Mouse (Mus musculus): ENCODE measurements around the gene Zfp654. TPM values are rescaled to one million over a fixed set of nuclear protein-coding genes. Genes with fewer than 3 reads are reported as not detected.

Zfp654 gene
- polyA plus RNA-seq (2015; fragmentation: Nextera tagmentation; extraction: Ambion mirVana), result 2.4 and 2.6 TPM in 2 replicates

DNA sequence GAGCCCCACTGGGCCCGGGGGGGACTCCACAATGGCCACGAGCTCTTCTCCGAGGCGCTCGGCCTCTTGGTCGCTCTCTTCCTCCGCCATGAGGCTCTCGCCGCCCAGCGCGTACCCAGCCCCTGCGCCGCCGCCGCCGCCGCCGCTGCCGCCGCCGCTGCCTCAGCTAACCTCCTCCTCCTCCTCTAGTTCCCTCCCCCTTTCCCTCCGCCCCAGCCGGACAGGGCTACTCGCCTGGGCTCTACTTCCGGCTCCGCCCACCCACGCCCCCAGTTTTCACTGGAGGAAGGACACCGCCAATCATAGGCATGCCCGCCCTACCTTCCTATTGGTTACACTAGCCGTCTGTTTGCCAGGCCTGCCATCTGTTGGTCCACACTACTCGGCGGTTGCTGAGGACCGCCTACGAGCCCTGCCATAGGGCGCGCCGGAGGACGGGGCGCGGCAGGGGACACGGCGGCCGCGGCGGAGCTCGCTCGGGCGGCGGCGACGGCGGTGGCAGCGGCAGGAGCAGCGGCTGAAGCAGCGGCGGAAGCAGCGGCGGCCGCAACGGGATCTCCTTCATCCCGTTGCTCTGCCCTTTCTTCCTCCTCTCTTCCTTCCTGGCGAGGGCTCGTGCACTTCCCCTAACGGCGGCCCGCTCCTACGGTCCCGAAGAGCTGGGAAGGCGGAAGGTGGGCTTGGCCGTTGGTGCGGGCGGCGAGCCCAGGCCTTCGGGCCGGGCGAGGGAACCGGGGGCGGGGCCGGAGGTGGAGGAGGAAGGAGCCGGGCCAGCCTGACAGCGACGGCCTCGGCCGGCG is at the start of gene Zfp654, which contains the start of gene Cggbp1:
Gene Zfp654 (minus strand): TSS at position 90 of the 800 bp plus-strand sequence.
Gene Cggbp1 (plus strand): TSS at position 434 of the 800 bp plus-strand sequence.
- peak; percentile 100 for DNase-seq (ENCODE audit: low spot score)
- Histone ChIP-seq H3K9me3 (ENCODE audit: control insufficient read depth, low read length) (no peaks in the 10 kb centered on the region), H3K36me3 (ENCODE audit: control insufficient read depth, insufficient read depth, low read length) (peaks cover 6% of the 10 kb centered on the region), H3K27ac (replicated peaks) (peak within 1 kb of the TSS; percentile 97), H3K9ac (ENCODE audit: low read length) (peak within 1 kb of the TSS; percentile 94), H3K4me1 (replicated peaks; ENCODE audit: control insufficient read depth, insufficient read depth) (no peaks in the 10 kb centered on the region; the same call in 1 of the 2 replicates), H3K4me2 (replicated peaks; ENCODE audit: low read depth) (peak within 1 kb of the TSS; percentile 95), H3K4me3 (ENCODE audit: low read depth, low read length) (peak within 1 kb of the TSS; percentile 95), H3K27me3 (ENCODE audit: control insufficient read depth, insufficient read depth, low read length) (no peaks in the 10 kb centered on the region)
- peak; percentile 100 for ATAC-seq (ENCODE audit: low FRiP score, low TSS enrichment)
- no peak for TF ChIP-seq EP300 (optimal IDR thresholded peaks at IDR 0.05)
- peak; percentile 12; the same call in 1 of the 2 replicates for TF ChIP-seq CTCF (IDR thresholded peaks at IDR 0.05; ENCODE audit: low read depth)
- WGBS, result under 1% methylated on average over 57 of the region's 85 CpGs

DNA sequence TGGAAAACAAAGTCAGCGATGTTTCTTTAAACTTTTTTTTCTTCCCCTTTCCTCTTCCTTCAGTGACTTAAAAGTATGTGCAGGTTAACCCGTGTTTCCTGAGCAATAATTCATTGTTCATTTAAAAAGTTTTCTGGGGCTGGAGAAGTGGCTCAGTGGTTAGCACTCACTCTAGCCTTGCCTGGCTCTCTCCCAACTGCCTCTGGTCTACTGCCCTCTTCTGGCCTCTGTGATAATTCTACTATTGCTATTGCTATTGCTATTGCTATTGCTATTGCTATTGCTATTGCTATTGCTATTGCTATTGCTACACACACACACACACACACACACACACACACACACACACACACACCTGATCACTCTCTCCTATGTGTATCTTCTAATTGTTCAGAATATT is 47.6 kb upstream of the Zfp654 start:
- no peaks in the 10 kb centered on the region for H3K9me3 ChIP-seq (ENCODE audit: control insufficient read depth, low read length)
- no peak for DNase-seq (ENCODE audit: low spot score)
- TF ChIP-seq EP300 (optimal IDR thresholded peaks at IDR 0.05), result no peak
- TF ChIP-seq CTCF (IDR thresholded peaks at IDR 0.05; ENCODE audit: low read depth), result peak; percentile 61

DNA sequence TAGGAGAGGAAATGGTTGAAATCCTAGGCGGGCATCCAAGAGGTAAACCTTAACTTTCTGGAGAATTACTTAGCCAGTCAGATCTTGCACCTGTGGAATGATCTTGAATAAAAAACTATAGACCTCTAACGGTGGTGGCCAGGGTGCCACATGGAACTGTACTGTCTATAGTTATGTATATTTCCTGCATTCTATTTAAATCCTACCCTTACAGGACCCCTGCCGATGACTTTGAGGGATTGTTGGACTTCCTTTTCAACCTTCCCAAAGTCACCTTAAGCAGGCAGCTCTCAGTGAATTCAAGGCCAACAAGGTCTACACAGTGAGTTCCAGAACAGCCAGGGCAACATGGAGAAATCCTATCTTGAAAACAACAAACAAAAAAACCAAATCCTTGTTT is 38.0 kb upstream of the Zfp654 start:
- TF ChIP-seq CTCF (IDR thresholded peaks at IDR 0.05; ENCODE audit: low read depth) (no peak), EP300 (optimal IDR thresholded peaks at IDR 0.05) (no peak)
- H3K27me3 ChIP-seq (ENCODE audit: control insufficient read depth, insufficient read depth, low read length), result no peaks in the 10 kb centered on the region
- no peaks in the 10 kb centered on the region for H3K9me3 ChIP-seq (ENCODE audit: control insufficient read depth, low read length)
- no peak overlapping the region for H3K27ac ChIP-seq (replicated peaks)
- no peak overlapping the region for H3K9ac ChIP-seq (ENCODE audit: low read length)
- ATAC-seq (ENCODE audit: low FRiP score, low TSS enrichment) (no peak), DNase-seq (ENCODE audit: low spot score) (no peak)
- H3K36me3 ChIP-seq (ENCODE audit: control insufficient read depth, insufficient read depth, low read length), result no peaks in the 10 kb centered on the region
- H3K4me3 ChIP-seq (ENCODE audit: low read depth, low read length), result no peak overlapping the region
- WGBS, result 89% methylated on average over 3 of the region's 3 CpGs
- H3K4me1 ChIP-seq (replicated peaks; ENCODE audit: control insufficient read depth, insufficient read depth), result no peaks in the 10 kb centered on the region
- no peak overlapping the region for H3K4me2 ChIP-seq (replicated peaks; ENCODE audit: low read depth)

More for the DNA sequence above, 47.6 kb upstream of the Zfp654 start:
- Histone ChIP-seq H3K36me3 (ENCODE audit: control insufficient read depth, insufficient read depth, low read length) (no peaks in the 10 kb centered on the region), H3K4me3 (ENCODE audit: low read depth, low read length) (no peak overlapping the region), H3K4me2 (replicated peaks; ENCODE audit: low read depth) (no peak overlapping the region), H3K9ac (ENCODE audit: low read length) (no peak overlapping the region), H3K4me1 (replicated peaks; ENCODE audit: control insufficient read depth, insufficient read depth) (no peaks in the 10 kb centered on the region), H3K27ac (replicated peaks) (no peak overlapping the region), H3K27me3 (ENCODE audit: control insufficient read depth, insufficient read depth, low read length) (no peaks in the 10 kb centered on the region)
- WGBS, result 51% methylated on average over 2 of the region's 2 CpGs
- no peak for ATAC-seq (ENCODE audit: low FRiP score, low TSS enrichment)

DNA sequence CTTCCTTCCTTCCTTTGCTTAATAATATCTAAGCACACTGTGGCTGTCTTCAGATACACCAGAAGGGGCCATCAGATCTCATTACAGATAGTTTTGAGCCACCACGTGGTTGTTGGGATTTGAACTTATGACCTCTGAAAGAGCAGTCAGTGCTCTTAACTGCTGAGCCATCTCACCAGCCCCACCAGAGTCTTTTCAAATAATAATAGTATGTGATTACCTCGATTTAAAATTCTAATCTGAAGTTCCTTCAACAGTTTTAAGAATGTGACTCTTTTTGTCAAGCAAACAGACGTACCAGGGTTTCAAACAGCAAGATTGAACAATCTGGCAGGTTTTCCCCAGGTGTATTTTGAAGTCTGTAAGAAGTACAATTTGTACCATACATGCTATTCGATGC is 34.1 kb upstream of the Zfp654 start:
- no peak overlapping the region for H3K4me3 ChIP-seq (ENCODE audit: low read depth, low read length)
- no peaks in the 10 kb centered on the region for H3K36me3 ChIP-seq (ENCODE audit: control insufficient read depth, insufficient read depth, low read length)

DNA sequence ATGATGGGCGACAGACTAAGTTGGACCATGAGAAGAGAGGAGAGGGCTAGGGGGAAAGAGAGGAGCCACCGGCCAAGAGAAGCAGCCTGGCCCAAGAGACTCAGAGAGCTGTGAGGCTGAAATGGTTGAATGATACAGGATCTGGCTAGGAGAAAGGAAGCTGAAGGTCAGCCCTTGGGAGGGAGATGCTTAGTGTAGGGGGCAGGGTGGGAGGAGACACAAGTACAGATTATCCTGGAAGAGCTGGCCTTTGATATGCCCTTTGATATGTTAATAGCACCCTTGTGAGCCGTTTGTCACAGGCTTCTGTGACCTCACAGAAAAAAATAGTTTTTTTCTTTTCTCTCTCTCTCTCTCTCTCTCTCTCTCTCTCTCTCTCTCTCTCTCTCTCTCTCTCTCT is 33.7 kb upstream of the Zfp654 start:
- no peak for DNase-seq (ENCODE audit: low spot score)

More for the DNA sequence above, 34.1 kb upstream of the Zfp654 start:
- H3K27me3 ChIP-seq (ENCODE audit: control insufficient read depth, insufficient read depth, low read length), result no peaks in the 10 kb centered on the region
- 51% methylated on average over 4 of the region's 4 CpGs for WGBS
- DNase-seq (ENCODE audit: low spot score) (no peak), ATAC-seq (ENCODE audit: low FRiP score, low TSS enrichment) (no peak)
- TF ChIP-seq CTCF (IDR thresholded peaks at IDR 0.05; ENCODE audit: low read depth), result no peak
- TF ChIP-seq EP300 (optimal IDR thresholded peaks at IDR 0.05), result no peak
- H3K27ac ChIP-seq (replicated peaks), result no peak overlapping the region
- no peaks in the 10 kb centered on the region for H3K4me1 ChIP-seq (replicated peaks; ENCODE audit: control insufficient read depth, insufficient read depth)
- H3K4me2 ChIP-seq (replicated peaks; ENCODE audit: low read depth), result no peak overlapping the region
- H3K9ac ChIP-seq (ENCODE audit: low read length), result no peak overlapping the region
- no peaks in the 10 kb centered on the region for H3K9me3 ChIP-seq (ENCODE audit: control insufficient read depth, low read length)

DNA sequence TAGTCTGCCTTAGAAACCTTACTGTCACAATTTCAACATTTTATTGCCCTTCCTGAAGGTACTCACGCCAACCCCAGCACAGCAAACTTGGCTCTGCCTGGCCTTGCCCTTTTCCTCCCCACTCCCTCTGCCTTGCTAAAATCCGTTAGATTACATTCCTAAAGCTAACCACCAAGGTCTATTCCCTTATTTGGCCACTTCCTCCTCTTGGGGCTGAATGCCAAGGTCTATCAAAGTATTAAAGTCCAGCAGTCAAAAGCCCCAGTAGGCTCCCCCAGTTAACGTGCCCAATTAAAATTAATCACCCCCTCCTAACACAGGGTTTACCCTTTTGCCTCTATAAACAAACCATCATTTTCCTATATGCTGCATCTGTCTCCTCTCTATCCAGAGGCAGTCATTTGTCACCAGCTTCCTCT is 33.0 kb upstream of the Zfp654 start:
- Histone ChIP-seq H3K36me3 (ENCODE audit: control insufficient read depth, insufficient read depth, low read length) (no peaks in the 10 kb centered on the region), H3K9me3 (ENCODE audit: control insufficient read depth, low read length) (no peaks in the 10 kb centered on the region), H3K9ac (ENCODE audit: low read length) (no peak overlapping the region), H3K4me1 (replicated peaks; ENCODE audit: control insufficient read depth, insufficient read depth) (no peaks in the 10 kb centered on the region), H3K4me3 (ENCODE audit: low read depth, low read length) (no peak overlapping the region), H3K27me3 (ENCODE audit: control insufficient read depth, insufficient read depth, low read length) (no peaks in the 10 kb centered on the region), H3K27ac (replicated peaks) (no peak overlapping the region), H3K4me2 (replicated peaks; ENCODE audit: low read depth) (no peak overlapping the region)
- WGBS, result 6% methylated on average over 3 of the region's 3 CpGs
- ATAC-seq (ENCODE audit: low FRiP score, low TSS enrichment), result no peak
- no peak for DNase-seq (ENCODE audit: low spot score)
- TF ChIP-seq EP300 (optimal IDR thresholded peaks at IDR 0.05) (no peak), CTCF (IDR thresholded peaks at IDR 0.05; ENCODE audit: low read depth) (no peak)

More for the DNA sequence above, 33.7 kb upstream of the Zfp654 start:
- Histone ChIP-seq H3K27me3 (ENCODE audit: control insufficient read depth, insufficient read depth, low read length) (no peaks in the 10 kb centered on the region), H3K27ac (replicated peaks) (no peak overlapping the region), H3K4me1 (replicated peaks; ENCODE audit: control insufficient read depth, insufficient read depth) (no peaks in the 10 kb centered on the region), H3K4me3 (ENCODE audit: low read depth, low read length) (no peak overlapping the region), H3K36me3 (ENCODE audit: control insufficient read depth, insufficient read depth, low read length) (no peaks in the 10 kb centered on the region), H3K4me2 (replicated peaks; ENCODE audit: low read depth) (no peak overlapping the region), H3K9me3 (ENCODE audit: control insufficient read depth, low read length) (no peaks in the 10 kb centered on the region), H3K9ac (ENCODE audit: low read length) (no peak overlapping the region)
- 43% methylated on average over 3 of the region's 3 CpGs for WGBS
- ATAC-seq (ENCODE audit: low FRiP score, low TSS enrichment), result no peak
- TF ChIP-seq EP300 (optimal IDR thresholded peaks at IDR 0.05), result no peak
- TF ChIP-seq CTCF (IDR thresholded peaks at IDR 0.05; ENCODE audit: low read depth), result no peak

All from stomach, postnatal 0 days (tissue).